Mouse (Mus musculus) hindbrain, embryonic 15.5 days (tissue): Measurements from ENCODE around the gene 1700003F12Rik. TPM values are rescaled to one million over a fixed set of nuclear protein-coding genes. Genes with fewer than 3 reads are reported as not detected.
A peak's percentile ranks its signal among the peaks of the same experiment; 100 is the strongest.

ENCODE experiments used
- ATAC-seq: fragments of 200-750 bp; cut with Nextera tagmentation; 2 replicates; pipeline ENCODE4 v1.8.0; 2017; ENCODE audit warnings: low read depth, moderate number of reproducible peaks, moderate TSS enrichment; ENCODE audit not compliant: low FRiP score
- H3K27ac ChIP-seq: fragments of 300-500 bp; sonication (generic); replicated peaks from 2 replicates; pipeline ENCODE4 v1.5.1; 2015; ENCODE audit warnings: mild to moderate bottlenecking, inconsistent platforms
- H3K27me3 ChIP-seq: fragments of 300-500 bp; sonication (generic); 2 replicates; pipeline ENCODE4 v1.6.1; 2015; ENCODE audit warnings: control low read depth, inconsistent platforms
- H3K36me3 ChIP-seq: fragments of 300-500 bp; sonication (generic); 2 replicates; pipeline ENCODE4 v1.6.1; 2015; ENCODE audit warnings: control low read depth, inconsistent platforms
- H3K4me1 ChIP-seq: fragments of 300-500 bp; sonication (generic); replicated peaks from 2 replicates; pipeline ENCODE4 v1.6.1; 2015; ENCODE audit warnings: control low read depth, inconsistent platforms
- H3K4me2 ChIP-seq: fragments of 300-500 bp; sonication (generic); 2 replicates; pipeline ENCODE4 v1.6.1; 2015; ENCODE audit warnings: moderate library complexity, mild to moderate bottlenecking, inconsistent platforms
- H3K4me3 ChIP-seq: fragments of 300-500 bp; sonication (generic); 2 replicates; pipeline ENCODE4 v1.5.1; 2015; ENCODE audit warnings: mild to moderate bottlenecking, inconsistent platforms
- H3K9ac ChIP-seq: fragments of 300-500 bp; sonication (generic); 2 replicates; pipeline ENCODE4 v1.6.1; 2015; ENCODE audit warnings: inconsistent platforms
- H3K9me3 ChIP-seq: fragments of 300-500 bp; sonication (generic); 2 replicates; pipeline ENCODE4 v1.6.1; 2016; ENCODE audit warnings: control low read depth, inconsistent platforms
- WGBS: fragments of 180-500 bp; shearing (Covaris S2); methylation state at CpG from one replicate; pipeline ENCODE4 v1.1.7; 2015; 5-methylcytosine and 5-hydroxymethylcytosine counted together
- polyA plus RNA-seq: library from polyadenylated mRNA; unstranded; fragments of >200 nt; fragmentation: Nextera tagmentation; extraction: Ambion mirVana; gene quantifications from 2 replicates; pipeline ENCODE4 v1.2.1, GENCODE M21; 2015

1700003F12Rik gene
- polyA plus RNA-seq, result 1.7 and 2.7 TPM in 2 replicates

DNA sequence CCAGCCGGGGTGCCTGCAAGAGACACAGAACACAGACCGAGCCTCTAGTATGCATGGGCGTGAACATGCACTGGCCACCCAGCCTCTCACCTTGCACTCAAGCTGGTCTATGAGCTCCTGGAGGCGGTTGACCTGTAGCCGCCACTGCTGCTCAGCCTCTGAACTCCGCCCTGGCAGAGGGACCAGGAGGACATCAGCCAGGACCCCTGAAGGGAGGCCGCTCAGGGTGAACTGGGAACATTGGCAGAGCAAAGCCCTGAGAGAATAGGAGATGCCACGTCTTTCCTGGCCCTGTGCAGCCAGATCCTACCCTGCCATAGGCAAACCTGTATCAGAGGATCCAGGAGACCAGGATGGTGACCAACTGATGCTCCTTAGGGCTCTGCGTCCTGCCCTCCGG, at the start of gene 1700003F12Rik:
TSS of gene 1700003F12Rik (plus strand) at position 375 of the 400 bp plus-strand sequence.
- peaks cover 21% of the 10 kb centered on the region for H3K4me1 ChIP-seq
- peaks cover 10% of the 10 kb centered on the region for H3K27me3 ChIP-seq
- no peak for ATAC-seq
- no peaks in the 10 kb centered on the region for H3K36me3 ChIP-seq
- H3K9me3 ChIP-seq, result no peaks in the 10 kb centered on the region
- no peak within 1 kb of the TSS for H3K4me3 ChIP-seq
- H3K4me2 ChIP-seq, result no peak within 1 kb of the TSS
- 86% methylated on average over 10 of the region's 10 CpGs for WGBS
- H3K27ac ChIP-seq, result no peak within 1 kb of the TSS
- H3K9ac ChIP-seq, result no peak within 1 kb of the TSS

DNA sequence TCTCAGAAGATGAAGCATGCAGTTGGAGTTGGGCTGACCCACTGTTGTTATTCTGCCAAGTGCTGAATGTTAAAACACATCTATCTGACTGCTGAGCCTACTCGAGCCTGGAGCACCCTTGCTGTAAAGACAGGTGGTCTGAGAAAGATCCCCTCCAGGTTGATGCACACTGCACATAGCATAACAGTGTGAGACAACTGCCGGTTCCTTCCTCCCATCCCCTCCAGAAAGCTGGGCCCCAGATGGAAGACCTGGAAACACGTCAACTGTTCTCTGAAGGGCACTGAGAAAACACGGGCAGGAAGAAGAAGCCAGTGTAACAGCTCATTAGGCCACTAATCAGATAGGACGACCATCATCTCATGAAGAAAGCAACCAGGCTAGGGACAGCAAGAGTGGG, 48.3 kb upstream of the 1700003F12Rik start:
- H3K9ac ChIP-seq, result no peak overlapping the region
- no peaks in the 10 kb centered on the region for H3K9me3 ChIP-seq
- H3K4me2 ChIP-seq, result no peak overlapping the region
- ATAC-seq, result no peak
- no peak overlapping the region; the same call in 1 of the 2 replicates for H3K27ac ChIP-seq
- no peak overlapping the region for H3K4me3 ChIP-seq
- H3K27me3 ChIP-seq, result no peaks in the 10 kb centered on the region
- H3K36me3 ChIP-seq, result peaks cover 3% of the 10 kb centered on the region; the same call in 1 of the 2 replicates
- WGBS, result 49% methylated on average over 5 of the region's 5 CpGs
- 0 out of 2 replicates have a peak, but pooled peaks cover 3% of the 10 kb centered on the region for H3K4me1 ChIP-seq

- no peak for ATAC-seq
- Histone ChIP-seq H3K36me3 (peaks cover 7% of the 10 kb centered on the region; the same call in 1 of the 2 replicates), H3K27ac (no peak overlapping the region), H3K4me2 (no peak overlapping the region), H3K4me1 (0 out of 2 replicates have a peak, but pooled peaks cover 3% of the 10 kb centered on the region), H3K27me3 (no peaks in the 10 kb centered on the region), H3K9me3 (no peaks in the 10 kb centered on the region), H3K4me3 (no peak overlapping the region), H3K9ac (no peak overlapping the region)
- 98% methylated on average over 2 of the region's 2 CpGs for WGBS
Observed at GRCm38 (mm10) chr2:154499717-154500247, 47.1 kb upstream of the 1700003F12Rik start.

DNA sequence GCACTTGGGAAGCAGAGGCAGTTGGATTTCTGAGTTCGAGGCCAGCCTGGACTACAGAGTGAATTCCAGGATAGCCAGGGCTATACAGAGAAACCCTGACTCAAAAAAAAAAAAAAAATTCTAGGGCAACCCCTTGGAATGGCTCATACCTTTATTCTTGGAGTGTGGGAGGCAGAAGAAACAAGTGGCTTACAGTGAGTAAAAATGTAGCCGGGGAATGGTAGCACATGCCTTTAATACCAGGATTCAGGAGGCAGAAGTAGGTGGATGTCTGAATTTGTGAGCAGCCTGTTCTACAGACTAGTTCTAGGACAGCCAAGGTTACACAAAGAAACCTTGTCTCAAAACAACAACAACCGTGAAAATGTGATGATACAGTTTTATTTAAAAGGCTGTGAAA, 46.1 kb upstream of the 1700003F12Rik start:
- no peaks in the 10 kb centered on the region for H3K9me3 ChIP-seq
- H3K27me3 ChIP-seq, result no peaks in the 10 kb centered on the region
- no peak for ATAC-seq
- peaks cover 7% of the 10 kb centered on the region; the same call in 1 of the 2 replicates for H3K36me3 ChIP-seq
- 83% methylated on average over 3 of the region's 3 CpGs for WGBS
- no peak overlapping the region for H3K4me2 ChIP-seq
- no peak overlapping the region for H3K27ac ChIP-seq
- 0 out of 2 replicates have a peak, but pooled peaks cover 3% of the 10 kb centered on the region for H3K4me1 ChIP-seq
- no peak overlapping the region for H3K4me3 ChIP-seq
- H3K9ac ChIP-seq, result no peak overlapping the region

- H3K9me3 ChIP-seq, result no peaks in the 10 kb centered on the region
- 72% methylated on average over 2 of the region's 2 CpGs for WGBS
- H3K27me3 ChIP-seq, result no peaks in the 10 kb centered on the region
- H3K4me2 ChIP-seq, result no peak overlapping the region
- no peak overlapping the region for H3K9ac ChIP-seq
- H3K4me3 ChIP-seq, result no peak overlapping the region
- peaks cover 3% of the 10 kb centered on the region for H3K4me1 ChIP-seq
- ATAC-seq, result no peak
- H3K27ac ChIP-seq, result no peak overlapping the region
- peaks cover 19% of the 10 kb centered on the region; the same call in 1 of the 2 replicates for H3K36me3 ChIP-seq
Observed at GRCm38 (mm10) chr2:154507076-154507475, 39.8 kb upstream of the 1700003F12Rik start.

- Histone ChIP-seq H3K9me3 (no peaks in the 10 kb centered on the region), H3K27me3 (no peaks in the 10 kb centered on the region), H3K4me3 (no peak overlapping the region), H3K4me1 (peaks cover 3% of the 10 kb centered on the region), H3K9ac (no peak overlapping the region), H3K4me2 (no peak overlapping the region), H3K36me3 (peaks cover 19% of the 10 kb centered on the region; the same call in 1 of the 2 replicates), H3K27ac (0 out of 2 replicates have a peak overlapping the region, but pooled peaks have one; percentile 28)
- WGBS, result 75% methylated on average over 9 of the region's 9 CpGs
- ATAC-seq, result 0 out of 2 replicates have a peak, but pooled peaks have one; percentile 42
Observed at GRCm38 (mm10) chr2:154507566-154508283, 39.2 kb upstream of the 1700003F12Rik start.

GRCm38 (mm10) chr2:154508450-154508849, 38.4 kb upstream of the 1700003F12Rik start:
- peaks cover 19% of the 10 kb centered on the region; the same call in 1 of the 2 replicates for H3K36me3 ChIP-seq
- H3K27me3 ChIP-seq, result no peaks in the 10 kb centered on the region
- WGBS, result 85% methylated on average over 4 of the region's 4 CpGs

GRCm38 (mm10) chr2:154510141-154510540, 36.7 kb upstream of the 1700003F12Rik start:
- ATAC-seq, result no peak
- H3K27ac ChIP-seq, result no peak overlapping the region
- WGBS, result 93% methylated on average over 3 of the region's 3 CpGs
- peaks cover 3% of the 10 kb centered on the region for H3K4me1 ChIP-seq
- no peak overlapping the region for H3K4me2 ChIP-seq
- H3K36me3 ChIP-seq, result peaks cover 15% of the 10 kb centered on the region; the same call in 1 of the 2 replicates
- no peaks in the 10 kb centered on the region for H3K27me3 ChIP-seq
- no peak overlapping the region for H3K4me3 ChIP-seq
- no peaks in the 10 kb centered on the region for H3K9me3 ChIP-seq
- no peak overlapping the region for H3K9ac ChIP-seq

More at GRCm38 (mm10) chr2:154508450-154508849, 38.4 kb upstream of the 1700003F12Rik start:
- Histone ChIP-seq H3K4me3 (no peak overlapping the region), H3K27ac (0 out of 2 replicates have a peak overlapping the region, but pooled peaks have one; percentile 28), H3K4me1 (peaks cover 3% of the 10 kb centered on the region), H3K4me2 (no peak overlapping the region), H3K9me3 (no peaks in the 10 kb centered on the region), H3K9ac (no peak overlapping the region)
- ATAC-seq, result no peak

- 91% methylated on average over 3 of the region's 3 CpGs for WGBS
- Histone ChIP-seq H3K27ac (no peak overlapping the region), H3K9me3 (no peaks in the 10 kb centered on the region), H3K27me3 (no peaks in the 10 kb centered on the region), H3K9ac (no peak overlapping the region), H3K4me3 (no peak overlapping the region), H3K4me1 (no peaks in the 10 kb centered on the region), H3K36me3 (peaks cover 20% of the 10 kb centered on the region; the same call in 1 of the 2 replicates), H3K4me2 (no peak overlapping the region)
- ATAC-seq, result no peak
Observed at GRCm38 (mm10) chr2:154516944-154517343, 29.9 kb upstream of the 1700003F12Rik start.

GRCm38 (mm10) chr2:154517424-154517823, 29.5 kb upstream of the 1700003F12Rik start:
- no peaks in the 10 kb centered on the region for H3K4me1 ChIP-seq
- H3K9me3 ChIP-seq, result no peaks in the 10 kb centered on the region
- no peak overlapping the region for H3K27ac ChIP-seq
- ATAC-seq, result no peak
- no peak overlapping the region for H3K4me3 ChIP-seq
- H3K27me3 ChIP-seq, result no peaks in the 10 kb centered on the region
- no peak overlapping the region for H3K9ac ChIP-seq
- peaks cover 22% of the 10 kb centered on the region; the same call in 1 of the 2 replicates for H3K36me3 ChIP-seq
- 97% methylated on average over 5 of the region's 5 CpGs for WGBS
- no peak overlapping the region for H3K4me2 ChIP-seq

GRCm38 (mm10) chr2:154521449-154521848, 25.4 kb upstream of the 1700003F12Rik start:
- Histone ChIP-seq H3K27me3 (no peaks in the 10 kb centered on the region), H3K9me3 (no peaks in the 10 kb centered on the region), H3K4me1 (no peaks in the 10 kb centered on the region), H3K4me3 (no peak overlapping the region), H3K4me2 (no peak overlapping the region), H3K9ac (no peak overlapping the region), H3K36me3 (peaks cover 49% of the 10 kb centered on the region), H3K27ac (no peak overlapping the region)
- ATAC-seq, result no peak

DNA sequence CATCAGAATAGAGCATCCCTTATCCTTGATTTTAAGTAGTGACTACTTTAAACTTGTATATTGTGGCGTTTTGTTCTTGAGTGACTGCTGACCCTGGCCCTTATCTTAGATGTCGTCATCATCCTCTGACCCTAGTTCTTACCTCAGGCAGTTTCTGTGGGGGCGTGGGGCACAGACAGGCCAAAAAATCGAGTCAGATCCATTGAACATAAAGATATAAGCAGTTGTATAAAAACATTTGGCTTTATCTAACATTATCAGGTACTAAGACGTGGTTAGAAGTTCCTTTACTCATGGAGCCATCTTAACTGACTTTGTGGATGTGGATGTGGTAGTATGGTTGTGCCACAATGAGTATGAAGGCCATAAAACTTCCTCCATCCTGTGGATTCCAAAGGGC, 24.6 kb upstream of the 1700003F12Rik start:
- whole genome bisulfite sequencing, result 96% methylated on average over 5 of the region's 5 CpGs
- H3K36me3 ChIP-seq, result peaks cover 49% of the 10 kb centered on the region
- no peaks in the 10 kb centered on the region for H3K9me3 ChIP-seq
- H3K4me3 ChIP-seq, result no peak overlapping the region
- no peak for ATAC-seq
- H3K4me1 ChIP-seq, result no peaks in the 10 kb centered on the region
- no peak overlapping the region for H3K4me2 ChIP-seq
- no peak overlapping the region for H3K9ac ChIP-seq
- no peaks in the 10 kb centered on the region for H3K27me3 ChIP-seq
- no peak overlapping the region for H3K27ac ChIP-seq
